Mouse (Mus musculus): ENCODE data around the gene Gm815.

Gene Gm815

GRCm38 (mm10) chr19:26885616-26886015 is at the start of gene Gm815:
Gm815 (plus strand) TSS chr19:26885881.
- no peak for DNase-seq

DNA sequence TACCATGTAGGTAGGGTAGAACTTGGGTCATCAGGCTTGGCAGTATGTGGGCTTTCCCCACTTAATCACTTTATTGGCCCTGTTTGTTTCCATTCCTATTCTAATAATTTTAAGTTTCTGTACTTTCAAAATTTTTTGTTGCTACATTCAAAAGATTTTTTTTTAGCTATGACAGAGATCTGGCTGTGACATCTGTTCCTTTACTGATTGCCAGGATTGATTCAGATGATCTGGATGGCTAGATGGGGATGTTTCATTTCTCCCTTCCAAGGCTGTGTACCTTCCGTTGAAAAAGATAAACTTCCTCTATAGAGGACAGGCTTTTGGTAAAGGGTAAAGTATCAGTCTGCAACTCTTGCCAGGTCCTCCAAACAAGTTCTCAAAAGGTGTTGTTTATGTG is 48.1 kb upstream of the Gm815 start:
- DNase-seq = no peak

GRCm38 (mm10) chr19:26843896-26844295 is 41.8 kb upstream of the Gm815 start:
- DNase-seq = no peak

DNA sequence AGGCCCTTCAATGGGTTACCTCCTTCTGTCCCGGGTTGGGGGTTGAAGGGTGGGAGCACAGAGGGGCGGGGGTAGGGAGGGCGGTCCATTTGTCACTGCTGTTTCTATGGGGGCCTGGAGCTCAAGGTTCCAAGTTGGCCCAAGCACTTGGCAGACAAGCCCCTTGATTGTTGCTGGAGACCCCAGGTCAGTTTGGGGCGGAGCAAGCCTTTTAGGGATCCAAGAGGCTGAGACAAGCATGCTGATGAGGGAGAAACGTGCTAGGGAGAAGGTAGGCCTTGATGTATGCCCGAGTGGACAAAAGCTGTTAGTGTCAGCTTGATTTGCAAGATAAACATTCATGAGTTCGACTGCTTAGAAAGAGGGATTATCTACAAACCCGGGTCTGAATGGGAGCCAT is 40.9 kb upstream of the Gm815 start:
- no peak for DNase-seq

DNA sequence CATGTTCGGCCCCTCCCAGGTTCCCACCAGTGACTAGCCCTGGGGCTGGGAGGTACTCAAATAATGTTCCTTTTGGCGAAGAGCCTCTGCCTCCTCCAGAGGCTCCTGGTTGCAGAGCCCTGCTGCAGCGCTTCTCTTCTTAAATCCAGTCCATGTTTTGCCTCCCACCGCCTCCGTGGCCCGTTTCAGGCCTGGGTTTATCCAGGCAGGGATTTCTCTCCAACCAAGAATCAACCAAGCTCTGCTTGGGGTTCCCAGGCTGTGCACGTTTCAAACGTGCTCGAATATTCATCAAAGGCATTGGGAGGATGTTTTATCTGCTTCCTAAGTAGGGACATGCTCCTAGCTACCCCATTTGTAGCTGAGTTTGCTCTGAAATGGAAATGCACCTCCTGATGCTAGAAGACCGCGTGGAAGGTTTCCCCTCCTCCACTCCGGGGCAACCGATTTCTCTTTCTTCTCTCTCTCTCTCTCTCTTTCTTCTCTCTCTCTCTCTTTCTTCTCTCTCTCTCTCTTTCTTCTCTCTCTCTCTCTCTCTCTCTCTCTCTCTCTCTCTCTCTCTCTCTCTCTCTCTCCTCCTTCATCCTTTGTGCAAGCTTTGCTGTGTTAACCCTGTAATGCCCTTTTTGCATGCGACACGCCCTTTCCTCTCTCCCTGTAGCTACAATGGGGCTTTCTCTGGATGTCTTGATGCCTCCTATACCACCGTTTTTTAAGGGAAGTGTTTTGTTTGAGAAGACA is 40.2 kb upstream of the Gm815 start:
- DNase-seq = peak; percentile 86

- peak; percentile 41 for DNase-seq
Observed at GRCm38 (mm10) chr19:26846017-26846285, 39.7 kb upstream of the Gm815 start.

DNA sequence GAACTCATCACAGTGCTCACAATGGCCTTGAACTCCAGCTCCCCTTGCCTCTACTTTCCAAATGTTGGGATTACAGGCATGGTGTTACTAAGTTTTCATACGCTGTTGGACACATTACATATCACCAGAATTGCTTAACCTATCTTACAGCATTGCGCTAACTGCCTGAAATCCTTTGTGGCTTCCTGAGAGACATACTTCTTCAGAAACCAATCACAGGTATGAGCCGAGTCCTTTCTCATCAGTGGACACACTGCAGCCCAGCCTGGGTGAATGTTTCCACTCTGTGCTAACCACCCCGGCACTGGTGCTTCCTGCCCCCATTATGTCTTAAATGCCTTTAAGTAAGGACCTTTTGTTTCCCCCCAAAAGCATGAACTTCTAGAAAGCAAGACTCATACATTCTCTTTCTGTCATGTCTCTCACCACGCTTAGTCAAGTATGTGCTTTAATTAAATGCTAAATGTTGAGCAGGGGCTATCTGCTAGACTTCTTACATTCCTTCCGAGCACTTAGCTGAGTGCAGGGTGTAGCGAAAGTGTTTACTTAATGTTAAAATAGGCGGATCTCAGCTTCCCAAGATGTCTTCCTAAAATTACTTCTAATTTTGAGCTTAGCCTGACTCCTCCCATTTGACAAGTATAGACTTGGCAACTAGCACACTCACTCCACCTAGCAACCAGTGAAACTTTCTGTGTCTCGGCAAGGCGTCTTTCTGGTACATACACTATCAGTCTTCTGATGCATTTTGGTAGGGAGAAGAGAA is 34.5 kb upstream of the Gm815 start:
- no peak for DNase-seq

DNA sequence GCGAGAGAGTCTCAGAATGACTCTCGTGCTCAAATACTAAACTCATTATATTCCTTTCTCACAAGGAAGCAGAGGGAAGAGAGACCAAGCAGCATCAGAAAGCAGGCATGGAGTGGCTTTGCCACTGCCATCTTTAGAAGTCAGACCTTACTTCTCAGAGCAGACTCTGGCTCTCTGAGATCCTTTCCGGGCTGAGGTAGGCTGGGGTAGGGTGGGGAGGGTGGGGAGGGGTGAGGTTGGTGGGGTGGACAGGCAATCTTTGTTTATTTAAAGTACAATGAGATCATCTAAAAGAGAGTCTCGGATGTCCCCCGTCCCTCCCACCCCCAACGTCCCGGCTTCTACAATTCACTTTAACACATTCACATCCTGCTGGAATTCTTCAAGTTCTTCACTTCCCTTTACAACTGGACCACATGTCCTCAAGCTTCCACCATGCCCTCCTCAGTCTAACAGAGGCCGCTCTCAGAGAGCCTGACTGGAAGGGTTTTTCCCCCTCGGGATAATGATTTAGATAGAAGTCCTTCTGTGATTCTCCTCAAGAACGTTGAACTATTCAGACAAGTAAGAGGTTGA is 33.3 kb upstream of the Gm815 start:
- no peak for DNase-seq

DNA sequence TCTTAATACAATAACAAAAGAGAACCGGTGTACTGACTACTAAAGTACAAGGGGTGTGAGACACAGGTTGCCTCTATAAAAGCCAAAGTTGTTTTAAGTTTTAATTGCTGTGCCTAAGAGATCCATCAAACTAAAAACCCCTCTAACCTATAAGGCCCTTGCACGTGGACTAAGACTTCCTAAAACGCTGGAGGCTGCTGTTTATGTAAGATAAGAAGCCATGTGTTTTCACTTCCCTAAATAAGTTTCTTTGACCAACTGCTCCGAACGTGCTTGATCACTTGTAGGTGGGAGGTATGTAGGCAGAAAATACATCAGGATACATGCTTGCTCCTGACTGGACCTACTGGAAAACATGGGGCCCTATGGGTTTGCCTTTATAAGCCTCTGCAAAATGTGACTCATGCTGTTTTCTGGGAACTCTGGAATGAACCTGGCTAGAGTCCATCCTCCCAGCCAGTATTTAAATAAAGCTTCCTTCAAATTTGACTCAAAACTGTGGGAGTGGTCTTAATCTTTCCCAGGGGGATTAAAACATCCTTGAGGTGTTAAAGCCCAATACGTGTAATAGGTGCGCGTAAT is 31.9 kb upstream of the Gm815 start:
- DNase-seq = no peak

DNA sequence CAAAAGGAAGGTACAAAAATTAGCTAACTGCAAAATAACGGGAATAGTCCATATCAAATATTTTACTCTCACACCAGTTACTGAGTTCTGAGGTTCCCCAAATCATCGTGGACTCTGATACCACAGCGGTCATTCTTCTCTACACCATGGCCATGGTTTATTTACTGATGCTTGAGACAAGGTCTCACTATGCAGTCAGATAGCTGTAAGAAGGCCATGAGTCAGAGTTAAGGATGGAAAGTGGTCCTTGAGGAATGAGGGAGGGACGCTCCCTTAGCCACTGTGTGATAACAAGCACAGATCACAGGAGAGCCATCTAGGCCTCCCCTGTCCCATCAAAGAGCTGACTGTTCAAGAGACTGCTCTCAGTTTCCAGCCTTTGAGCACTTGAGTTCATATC is 31.0 kb upstream of the Gm815 start:
- DNase-seq = no peak

- DNase-seq = no peak
Observed at GRCm38 (mm10) chr19:26855152-26855551, 30.5 kb upstream of the Gm815 start.

DNA sequence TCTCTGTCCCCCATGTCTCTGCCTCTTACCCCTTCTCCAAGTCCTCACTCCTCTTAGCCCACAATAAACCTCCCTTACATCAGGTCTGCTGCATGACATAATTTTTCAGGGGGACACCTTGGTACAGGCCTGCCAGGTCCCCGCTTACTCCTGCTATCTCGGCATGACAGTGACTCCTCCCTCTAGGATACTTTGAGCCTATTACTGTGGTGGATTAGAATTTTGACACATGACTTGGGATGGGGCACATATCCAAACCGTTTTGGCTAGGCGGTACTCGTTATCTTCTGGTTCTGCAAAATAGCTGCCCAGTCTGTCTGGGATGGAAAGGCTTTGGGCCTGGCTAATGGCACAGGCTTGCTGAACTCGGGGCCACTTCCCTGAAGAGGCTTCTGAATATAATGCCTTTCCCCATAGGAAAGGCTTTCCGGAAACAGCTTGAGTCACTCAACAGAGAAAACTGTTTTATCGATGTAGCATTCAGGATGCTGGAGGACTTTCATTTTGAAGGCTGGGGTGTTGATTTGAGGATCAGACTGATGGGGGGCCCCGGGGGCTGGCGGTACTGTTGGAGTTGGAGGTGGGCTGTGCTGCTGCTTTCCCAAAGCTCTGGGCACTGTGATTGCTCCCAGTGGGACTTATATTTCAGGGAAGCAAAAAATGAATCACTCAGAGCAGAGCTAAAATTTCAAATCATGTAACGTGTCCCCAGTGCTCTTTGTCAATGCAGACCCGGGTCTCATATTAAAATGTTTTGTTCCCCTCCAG is 27.1 kb upstream of the Gm815 start:
- DNase-seq = no peak

GRCm38 (mm10) chr19:26859195-26859570 is 26.5 kb upstream of the Gm815 start:
- DNase-seq = no peak

DNA sequence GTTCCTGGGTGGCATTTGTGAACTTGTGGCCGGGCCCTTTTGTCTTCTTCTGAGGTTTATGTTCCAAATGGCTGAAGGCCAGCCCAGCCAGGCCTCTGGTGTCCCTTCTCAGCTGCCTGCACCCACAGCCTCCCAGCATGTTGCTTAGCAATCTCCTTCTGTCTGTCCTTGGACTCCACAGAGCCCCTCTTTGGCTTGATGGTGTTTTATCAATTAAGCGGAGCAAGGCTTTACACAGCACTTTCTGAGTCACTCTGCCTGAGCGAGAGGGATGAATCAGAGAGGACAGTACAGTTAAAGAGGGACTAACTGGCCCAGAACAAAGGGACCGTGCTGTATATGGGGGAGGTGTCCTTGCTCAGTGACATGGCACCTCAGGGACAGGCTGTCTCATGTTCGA is 22.0 kb upstream of the Gm815 start:
- DNase-seq = no peak

DNA sequence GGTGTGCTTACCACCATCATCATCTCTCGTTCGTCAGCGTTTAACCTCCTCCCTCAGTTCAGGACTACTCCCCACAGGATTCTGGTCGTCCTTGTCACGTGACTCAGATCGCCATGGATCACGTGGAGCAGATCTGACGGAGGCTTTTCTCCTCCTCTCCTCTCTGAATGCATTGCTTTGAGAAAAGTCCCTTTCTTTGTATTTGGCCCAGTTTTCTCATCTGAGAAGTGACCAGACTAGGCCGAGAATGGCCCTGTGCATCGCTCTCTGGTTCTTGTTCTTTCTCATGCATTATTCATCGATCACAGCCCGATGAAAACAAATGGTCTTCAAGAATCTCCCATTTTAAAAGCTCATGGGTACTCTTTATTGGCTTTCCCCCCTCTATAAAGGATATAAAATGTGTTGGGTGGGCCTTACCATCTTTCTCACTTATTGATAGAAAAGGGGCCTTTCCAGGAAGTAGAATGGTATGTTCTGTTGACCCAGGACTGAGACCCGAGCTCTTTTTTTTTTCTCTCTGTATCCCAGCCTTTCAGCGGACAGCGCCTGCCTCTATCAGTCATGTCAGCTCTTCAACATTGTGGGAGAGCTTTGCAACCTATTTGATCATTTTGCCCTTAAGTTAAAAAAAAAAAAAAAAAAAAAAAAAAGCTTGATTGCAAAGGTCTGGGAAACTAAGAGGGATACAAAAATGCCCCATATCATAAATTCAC is 20.5 kb upstream of the Gm815 start:
- DNase-seq = no peak

- DNase-seq = no peak
Observed at GRCm38 (mm10) chr19:26865736-26866135, 19.9 kb upstream of the Gm815 start.

DNA sequence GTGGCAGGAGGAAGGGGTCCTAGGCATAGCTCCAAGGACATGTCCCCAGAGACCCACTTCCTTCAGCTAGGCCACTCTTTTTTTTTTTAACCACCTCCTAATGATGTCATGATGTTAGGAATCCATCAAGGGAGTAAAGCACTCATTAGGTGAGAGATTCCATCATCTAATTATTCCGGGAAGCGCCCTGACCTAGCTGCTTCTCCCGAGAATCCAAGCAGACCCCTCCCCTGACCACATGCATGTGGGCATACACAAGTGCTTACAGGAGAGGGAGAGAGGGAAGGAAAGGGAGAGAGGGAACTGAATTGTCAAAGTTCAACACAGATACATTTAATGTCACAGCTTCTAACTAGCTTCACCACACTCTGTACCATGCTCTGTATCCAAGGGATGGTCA is 16.1 kb upstream of the Gm815 start:
- no peak for DNase-seq

DNA sequence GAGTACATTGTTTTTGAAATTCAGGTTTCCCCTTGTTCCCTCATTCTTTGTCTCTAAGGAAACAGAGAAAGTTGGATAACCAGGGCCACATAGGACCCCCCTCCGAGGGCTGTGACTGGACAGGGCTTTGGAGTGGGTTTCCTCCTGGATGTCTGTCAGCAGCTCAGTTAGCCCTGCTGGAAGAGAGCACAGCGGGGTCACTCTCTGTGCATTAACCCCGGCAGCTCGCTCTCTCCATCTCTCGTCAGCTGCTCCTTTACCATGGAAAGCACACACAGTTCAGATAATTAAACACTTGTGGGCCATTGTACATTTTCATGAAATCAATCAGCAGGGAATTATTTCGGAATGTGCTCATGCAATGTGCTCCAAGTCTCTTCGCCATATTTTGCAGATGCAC is 15.4 kb upstream of the Gm815 start:
- no peak for DNase-seq

- no peak for DNase-seq
Observed at GRCm38 (mm10) chr19:26871096-26871495, 14.6 kb upstream of the Gm815 start.

DNA sequence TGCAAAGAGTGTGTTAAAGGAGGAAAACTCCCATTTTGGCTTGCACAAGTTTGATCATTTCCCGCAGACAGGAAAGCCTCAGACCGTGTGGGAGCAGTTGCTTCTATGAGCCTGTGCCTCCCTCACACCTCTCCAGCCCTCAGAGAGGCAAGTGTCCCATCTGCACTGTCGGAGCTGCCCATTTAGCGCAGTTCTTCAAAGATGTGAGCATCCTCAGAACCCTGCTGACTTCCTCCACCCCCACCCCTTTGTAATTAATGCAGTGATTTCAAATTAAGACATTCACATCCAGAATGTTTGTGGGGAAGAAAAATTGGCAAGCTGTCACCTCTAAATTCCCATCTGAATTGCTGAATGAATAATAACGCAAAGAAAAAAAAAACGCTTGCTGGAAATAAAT is 12.8 kb upstream of the Gm815 start:
- no peak for DNase-seq

DNA sequence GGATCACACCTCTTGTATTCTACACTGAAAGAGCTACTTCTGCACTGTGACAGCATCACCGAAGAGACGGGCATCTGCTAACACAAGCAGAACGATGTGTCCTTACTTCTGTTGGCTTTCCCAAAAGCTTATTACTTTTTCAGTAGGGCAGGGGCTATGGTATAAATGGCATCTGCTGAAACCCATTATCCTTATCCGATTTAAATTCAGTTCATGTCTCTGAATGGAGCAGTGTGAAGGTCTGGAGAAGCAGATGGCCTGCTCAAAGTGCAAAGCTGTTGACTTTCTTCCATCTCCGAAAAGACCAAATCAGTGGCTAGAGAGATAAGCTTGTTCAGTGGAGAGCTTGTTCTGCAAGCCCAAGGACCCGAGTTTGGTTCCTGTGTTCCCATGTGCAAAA is 10.1 kb upstream of the Gm815 start:
- DNase-seq = no peak

DNA sequence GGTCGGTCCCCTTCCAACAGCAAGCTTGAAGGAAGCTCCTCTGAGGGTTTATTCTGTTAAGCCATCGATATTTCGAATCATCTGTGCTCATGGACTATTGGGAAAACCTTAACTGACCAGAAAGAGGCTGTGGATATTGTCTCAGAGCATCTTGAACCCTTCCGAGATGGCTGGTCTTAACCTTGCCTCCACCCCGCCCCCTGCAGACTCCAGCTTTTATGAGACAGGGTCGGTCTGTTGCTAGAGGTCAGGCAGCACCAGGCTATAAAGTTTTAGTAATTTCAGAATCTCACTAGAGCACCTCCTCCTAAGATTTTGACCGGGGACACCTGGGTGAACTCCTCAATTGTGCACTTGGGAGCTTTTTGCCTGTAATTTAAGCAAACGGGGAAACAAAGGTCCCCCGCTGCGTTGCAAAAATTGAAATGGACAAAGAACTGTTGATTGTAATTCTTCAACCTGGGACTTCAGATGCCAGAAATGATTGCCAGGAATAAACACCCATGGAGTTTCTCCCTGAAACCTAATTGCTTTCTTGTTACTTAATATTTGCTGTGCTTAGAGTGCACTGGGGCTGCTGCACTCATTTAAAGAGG is 8.4 kb upstream of the Gm815 start:
- no peak for DNase-seq
